Mouse (Mus musculus): ENCODE data around the gene Trio.
"Not testable (repeated sequence)": the region's sequence is repeated elsewhere in the genome, so short reads cannot be mapped to it uniquely, and the experiment has no call there.

Gene Trio

GRCm38 (mm10) chr15:27856050-27856787 is 169.4 kb downstream of the Trio start:
- DNase-seq (ENCODE audit: extremely low read depth, low read depth, low spot score): no peak

GRCm38 (mm10) chr15:27851312-27851711 is 174.3 kb downstream of the Trio start:
- DNase-seq (ENCODE audit: extremely low read depth, low read depth, low spot score): no peak

GRCm38 (mm10) chr15:27850904-27851303 is 174.7 kb downstream of the Trio start:
- DNase-seq (ENCODE audit: extremely low read depth, low read depth, low spot score): no peak

GRCm38 (mm10) chr15:27849910-27850309 is 175.7 kb downstream of the Trio start:
- DNase-seq (ENCODE audit: extremely low read depth, low read depth, low spot score): no peak

- DNase-seq (ENCODE audit: extremely low read depth, low read depth, low spot score): no peak
Observed at GRCm38 (mm10) chr15:27841696-27842095, 184.0 kb downstream of the Trio start.

GRCm38 (mm10) chr15:27840579-27840978 is 185.1 kb downstream of the Trio start:
- no peak for DNase-seq (ENCODE audit: extremely low read depth, low read depth, low spot score)

- no peak for DNase-seq (ENCODE audit: extremely low read depth, low read depth, low spot score)
Observed at GRCm38 (mm10) chr15:27840125-27840524, 185.5 kb downstream of the Trio start.

- DNase-seq (ENCODE audit: extremely low read depth, low read depth, low spot score): no peak
Observed at GRCm38 (mm10) chr15:27831646-27832045, 194.0 kb downstream of the Trio start.

GRCm38 (mm10) chr15:27827871-27828270 is 197.8 kb downstream of the Trio start:
- not testable (repeated sequence) for DNase-seq (ENCODE audit: extremely low read depth, low read depth, low spot score)

GRCm38 (mm10) chr15:27826886-27827285 is 198.8 kb downstream of the Trio start:
- no peak for DNase-seq (ENCODE audit: extremely low read depth, low read depth, low spot score)

GRCm38 (mm10) chr15:27826048-27826637 is 199.5 kb downstream of the Trio start:
- no peak for DNase-seq (ENCODE audit: extremely low read depth, low read depth, low spot score)

GRCm38 (mm10) chr15:27825390-27825789 is 200.3 kb downstream of the Trio start:
- DNase-seq (ENCODE audit: extremely low read depth, low read depth, low spot score): no peak

- no peak for DNase-seq (ENCODE audit: extremely low read depth, low read depth, low spot score)
Observed at GRCm38 (mm10) chr15:27823581-27823980, 202.1 kb downstream of the Trio start.

- no peak for DNase-seq (ENCODE audit: extremely low read depth, low read depth, low spot score)
Observed at GRCm38 (mm10) chr15:27822461-27822860, 203.2 kb downstream of the Trio start.

GRCm38 (mm10) chr15:27821651-27822364 is 203.8 kb downstream of the Trio start:
- DNase-seq (ENCODE audit: extremely low read depth, low read depth, low spot score): no peak

- no peak for DNase-seq (ENCODE audit: extremely low read depth, low read depth, low spot score)
Observed at GRCm38 (mm10) chr15:27817096-27817495, 208.6 kb downstream of the Trio start.

GRCm38 (mm10) chr15:27814677-27815391 is 210.8 kb downstream of the Trio start:
- DNase-seq (ENCODE audit: extremely low read depth, low read depth, low spot score): no peak

- DNase-seq (ENCODE audit: extremely low read depth, low read depth, low spot score): no peak
Observed at GRCm38 (mm10) chr15:27810793-27811488, 214.7 kb downstream of the Trio start.

GRCm38 (mm10) chr15:27810262-27810661 is 215.4 kb downstream of the Trio start:
- no peak for DNase-seq (ENCODE audit: extremely low read depth, low read depth, low spot score)

GRCm38 (mm10) chr15:27808596-27809276 is 216.9 kb downstream of the Trio start:
- DNase-seq (ENCODE audit: extremely low read depth, low read depth, low spot score): no peak
